Mouse (Mus musculus) heart, postnatal 14 days (tissue): ENCODE data around the gene Atp2c2. TPM values are rescaled to one million over a fixed set of nuclear protein-coding genes. Genes with fewer than 3 reads are reported as not detected.

Experiments
- DNase-seq, 2 experiments: peaks; one replicate each; pipeline ENCODE4 v3.0.0; 2021 to 2022
- intact Hi-C: fragments of 180-260 bp; cut with DNase I; formaldehyde crosslinking; loops from one replicate; pipeline ENCODE4 v1.15.1; 2025
- total RNA-seq, 2 experiments: library from RNA; stranded (reverse); gene quantifications; 2 replicates each; pipeline ENCODE4 v1.2.3; 2021

Gene Atp2c2
- total RNA-seq, 2 experiments from 2014 or later: 0.17 TPM

- DNase-seq: no peak
- intact Hi-C loops: loop anchor here (10.0 kb wide), 2 partner anchors 294 to 336 kb away; partner anchors contain the start of gene Necab2
These were observed 80.7 kb downstream of the Atp2c2 start for GRCm38 (mm10) chr8:119780402-119781049.

GRCm38 (mm10) chr8:119781086-119781840, 81.5 kb downstream of the Atp2c2 start:
- peak in 1 of 2 experiments; percentile 32 for DNase-seq
- intact Hi-C loops: loop anchor here (10.0 kb wide), 2 partner anchors 294 to 336 kb away; partner anchors contain the start of gene Necab2

- DNase-seq: peak; percentile 82 to 89
- intact Hi-C loops: loop anchor here (1.0 to 10.0 kb wide), 4 partner anchors 61 to 338 kb away; partner anchors contain the start of gene Necab2
These were observed 82.9 kb downstream of the Atp2c2 start for GRCm38 (mm10) chr8:119782715-119783114.

DNA sequence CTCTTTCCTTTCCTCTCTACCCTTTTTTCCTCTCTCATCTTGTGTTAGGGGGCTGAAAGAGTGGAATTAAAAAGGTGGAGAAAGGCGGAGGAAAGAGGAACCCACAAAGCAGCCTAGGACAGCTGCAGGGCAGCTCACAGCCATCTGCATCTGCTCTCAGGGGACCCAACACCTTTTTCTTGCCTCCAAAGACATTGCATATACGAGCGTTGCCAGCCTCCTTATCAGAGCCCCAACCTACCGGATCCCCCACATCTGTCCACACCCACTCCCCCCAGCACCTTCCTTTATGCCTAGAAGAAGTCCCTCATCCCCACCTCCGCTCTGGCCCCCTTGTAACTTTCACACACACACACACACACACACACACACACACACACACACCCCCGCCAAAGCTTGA, 83.8 kb downstream of the Atp2c2 start:
- no peak for DNase-seq
- intact Hi-C loops: loop anchor here (10.0 kb wide), 2 partner anchors 291 to 339 kb away; partner anchors contain the start of gene Necab2

DNA sequence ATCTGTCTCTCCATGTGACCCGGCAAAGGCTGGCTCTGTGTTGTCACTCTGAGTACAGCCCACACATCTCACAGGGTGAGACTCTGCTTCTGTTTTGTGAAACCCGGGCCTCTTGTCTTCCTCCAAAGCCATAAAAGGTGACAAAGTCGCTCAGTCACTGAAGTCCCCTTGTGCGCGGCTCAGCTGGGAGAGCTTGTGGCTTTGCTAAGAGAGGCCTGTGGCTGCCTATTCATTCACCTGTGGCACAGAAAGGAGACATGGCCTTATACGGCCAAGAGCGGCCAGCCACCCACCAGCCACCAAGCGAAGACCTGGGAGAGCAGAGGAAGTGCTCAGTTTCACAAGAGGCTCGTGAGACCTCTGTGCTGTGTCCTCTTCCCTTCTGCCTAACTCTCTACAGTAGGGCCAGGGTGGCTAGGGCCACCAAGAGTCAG, 84.3 kb downstream of the Atp2c2 start:
- DNase-seq: no peak
- intact Hi-C loops: loop anchor here (10.0 kb wide), 2 partner anchors 291 to 339 kb away; partner anchors contain the start of gene Necab2

GRCm38 (mm10) chr8:119784676-119785075, 84.9 kb downstream of the Atp2c2 start:
- intact Hi-C loops: loop anchor here (10.0 kb wide), 2 partner anchors 290 to 340 kb away; partner anchors contain the start of gene Necab2
- DNase-seq: no peak

GRCm38 (mm10) chr8:119785764-119786405, 86.1 kb downstream of the Atp2c2 start:
- intact Hi-C loops: loop anchor here (10.0 kb wide), 2 partner anchors 289 to 341 kb away; partner anchors contain the start of gene Necab2
- DNase-seq: no peak

DNA sequence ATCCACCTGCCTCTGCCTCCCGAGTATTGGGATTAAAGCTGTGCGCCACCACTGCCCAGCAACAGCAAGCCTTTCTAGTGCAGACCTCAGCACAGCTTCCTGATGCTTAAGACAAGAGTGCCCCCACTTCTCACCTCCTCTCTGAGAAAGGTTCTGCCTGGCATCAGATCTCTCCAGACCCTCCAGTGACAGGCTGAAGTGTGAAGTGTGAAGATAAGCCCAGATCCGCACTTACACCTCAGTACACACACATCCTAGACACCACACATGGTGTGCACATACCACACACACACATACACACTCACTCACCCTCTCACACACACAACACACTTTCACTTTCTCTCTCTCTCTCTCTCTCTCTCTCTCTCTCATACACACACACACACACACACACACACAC, 87.1 kb downstream of the Atp2c2 start:
- intact Hi-C loops: loop anchor here (10.0 kb wide), 2 partner anchors 288 to 342 kb away; partner anchors contain the start of gene Necab2

DNA sequence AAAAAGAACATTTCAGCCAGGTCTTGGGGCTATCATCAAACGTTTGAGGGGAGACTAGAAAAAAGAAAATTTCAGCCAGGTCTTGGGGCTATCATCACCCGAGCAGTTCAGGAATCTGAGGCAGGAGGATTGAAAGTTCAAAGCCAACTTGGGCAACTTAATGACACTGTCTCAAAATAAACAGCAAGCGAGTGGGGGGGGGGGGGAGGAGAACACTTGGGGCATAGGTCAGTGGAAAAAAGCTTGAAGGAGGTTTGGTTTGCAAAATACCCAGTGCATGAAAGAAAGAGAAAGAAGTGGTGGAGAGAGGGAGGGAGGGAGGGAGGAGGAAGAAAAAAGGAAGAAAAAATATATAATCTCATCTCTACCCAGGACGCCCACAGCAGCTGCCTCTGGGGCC, 87.5 kb downstream of the Atp2c2 start:
- intact Hi-C loops: loop anchor here (10.0 kb wide), 2 partner anchors 287 to 343 kb away; partner anchors contain the start of gene Necab2
- DNase-seq: no peak

More for the DNA sequence above, 87.1 kb downstream of the Atp2c2 start:
- DNase-seq: no peak

DNA sequence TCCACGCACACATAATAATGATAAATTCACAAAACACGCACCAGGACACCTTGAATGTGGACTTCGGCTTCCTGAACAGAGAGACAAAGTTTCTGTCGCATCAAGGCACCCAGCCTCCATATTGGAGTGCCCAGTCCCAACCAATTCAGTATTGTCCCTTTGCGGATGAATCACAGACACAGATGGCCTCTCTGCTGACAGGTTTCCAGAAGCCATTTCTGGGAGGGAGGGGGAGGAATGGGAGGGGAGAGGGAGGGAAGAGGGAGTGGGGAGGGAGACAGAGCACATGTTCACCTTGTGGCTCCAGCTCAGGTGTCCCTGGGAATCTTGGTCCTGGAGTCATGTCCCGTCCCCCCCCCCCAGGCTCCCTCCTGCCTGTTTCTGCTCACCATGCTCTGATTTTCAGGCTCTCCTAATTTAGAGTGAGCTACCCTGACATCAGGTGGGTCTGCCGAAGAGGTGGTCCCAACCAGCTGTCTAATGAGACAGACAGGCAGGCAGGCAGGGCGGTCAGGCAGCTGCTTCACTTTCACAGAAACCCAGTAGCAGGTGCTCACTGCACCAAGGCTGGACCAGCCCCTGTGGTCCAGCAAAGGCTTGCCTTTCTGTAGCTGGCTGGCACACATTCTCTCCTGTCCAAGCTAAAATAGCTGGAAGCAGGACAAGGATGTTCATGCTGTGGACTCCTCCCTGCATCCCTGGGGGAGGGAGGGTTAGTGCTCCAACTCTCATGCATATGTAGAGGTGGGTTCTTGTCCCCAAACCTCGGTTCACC, 89.0 kb downstream of the Atp2c2 start:
- DNase-seq: no peak
- intact Hi-C loops: loop anchor here (10.0 kb wide), 2 partner anchors 286 to 344 kb away; partner anchors contain the start of gene Necab2

- intact Hi-C loops: loop anchor here (10.0 kb wide), 2 partner anchors 285 to 345 kb away; partner anchors contain the start of gene Necab2
- DNase-seq: no peak
These were observed 89.8 kb downstream of the Atp2c2 start for GRCm38 (mm10) chr8:119789581-119789980.

DNA sequence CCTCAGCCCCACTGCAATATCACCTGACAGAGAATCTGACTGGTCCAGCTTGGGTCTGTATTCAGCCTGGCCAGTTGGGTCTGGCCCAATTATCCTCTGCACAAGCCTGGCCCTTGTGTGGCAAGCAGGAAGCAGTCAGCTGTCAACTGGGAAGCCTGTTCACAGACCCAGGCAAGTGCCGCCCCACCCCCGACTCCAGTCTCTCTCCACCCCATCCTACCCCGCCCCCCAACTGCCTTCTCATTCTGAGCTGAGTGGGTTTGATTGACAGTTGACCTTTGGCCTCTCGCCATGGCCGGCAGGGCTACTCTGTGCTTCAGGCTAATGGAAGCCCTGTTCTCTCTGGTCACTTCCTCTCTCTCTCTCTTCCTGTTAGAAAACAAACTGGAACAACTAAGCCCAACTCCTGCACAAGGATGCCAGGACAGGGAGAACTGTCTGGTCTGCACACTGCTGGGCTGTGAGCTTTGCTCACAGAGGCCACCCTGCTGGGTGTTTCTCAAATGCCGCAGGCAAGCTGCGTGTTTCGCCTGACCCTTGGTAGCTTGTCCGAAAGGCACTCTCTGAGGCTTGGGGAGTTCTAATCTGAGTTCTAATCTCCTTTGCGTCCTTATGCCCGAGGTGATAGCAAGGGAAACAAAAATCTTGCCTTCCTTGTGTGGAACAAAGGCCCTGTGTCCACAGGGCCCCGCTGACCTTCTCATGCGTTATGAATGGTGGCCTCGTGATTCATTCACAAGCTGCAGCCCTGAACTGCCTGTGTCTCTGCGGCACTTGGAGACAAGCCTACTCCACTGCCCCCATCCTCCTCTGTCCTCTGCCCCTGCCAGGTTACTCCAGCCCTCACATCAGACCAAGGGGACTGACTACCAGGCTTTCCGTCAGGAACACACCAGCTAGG, 92.2 kb downstream of the Atp2c2 start:
- intact Hi-C loops: no loop called here
- peak; percentile 31 to 57 for DNase-seq

- DNase-seq: no peak
- intact Hi-C loops: no loop called here
These were observed 94.9 kb downstream of the Atp2c2 start for GRCm38 (mm10) chr8:119794689-119795088.

DNA sequence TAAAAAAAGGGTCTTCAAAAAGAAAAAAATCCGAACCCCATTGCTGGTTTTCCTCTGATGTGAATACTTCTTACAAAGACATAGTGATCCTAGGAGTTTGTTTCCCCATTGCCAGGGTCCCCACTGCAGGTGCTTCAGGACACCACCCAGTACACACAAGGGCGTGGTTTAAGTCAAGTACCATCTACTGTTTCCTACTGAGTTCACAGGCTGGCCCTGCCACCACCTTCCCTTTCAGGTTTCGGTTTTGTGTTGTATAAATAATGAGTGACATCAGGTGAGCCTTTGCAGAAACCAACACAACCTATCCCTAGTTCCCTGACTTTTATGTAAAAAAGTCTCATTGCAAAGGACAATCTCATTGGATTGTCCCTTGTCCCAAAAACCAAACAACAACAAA, 95.8 kb downstream of the Atp2c2 start:
- DNase-seq: no peak
- intact Hi-C loops: no loop called here

DNA sequence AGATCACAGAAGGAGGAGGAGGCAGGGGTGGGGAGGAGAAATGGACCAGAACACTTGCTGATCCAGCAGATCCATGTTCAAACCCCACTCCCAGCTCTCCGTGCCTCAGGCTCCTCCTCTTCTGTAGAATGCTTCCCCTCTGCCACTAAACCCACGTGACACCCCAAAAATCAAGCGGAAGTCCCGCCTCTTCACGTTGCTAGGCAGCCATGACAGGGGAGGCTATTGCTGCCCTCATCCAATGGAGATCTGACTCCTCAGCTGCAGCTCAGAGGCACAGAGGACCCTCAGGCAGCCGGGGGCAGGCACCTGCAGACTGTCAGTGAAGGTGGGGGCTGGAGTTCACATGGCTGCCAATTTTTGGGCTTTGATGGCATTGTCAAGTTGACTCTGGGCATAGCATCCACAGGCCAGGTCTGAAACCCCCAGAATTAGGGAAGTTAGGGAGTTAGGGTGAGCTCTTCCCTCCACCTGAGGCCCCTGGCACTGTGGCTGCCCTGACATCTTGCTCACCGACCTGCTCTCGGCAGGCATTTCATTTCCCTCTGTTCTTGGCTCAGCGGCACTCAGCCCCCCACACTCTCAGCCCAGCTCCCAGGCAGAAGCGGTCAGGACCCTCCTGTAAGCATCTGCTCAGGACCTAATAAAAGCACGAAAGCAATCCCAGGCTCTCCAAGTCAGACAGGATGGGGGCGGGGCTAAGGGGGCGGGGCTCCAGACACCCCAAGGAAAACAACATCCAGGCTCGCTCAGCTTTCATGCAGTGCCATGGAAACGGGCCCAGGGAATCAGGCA, 98.6 kb downstream of the Atp2c2 start:
- DNase-seq: peak; percentile 43 to 65
- intact Hi-C loops: loop anchor here (2.0 kb wide), 1 partner anchor 26 kb away; no protein-coding TSS in a partner anchor

DNA sequence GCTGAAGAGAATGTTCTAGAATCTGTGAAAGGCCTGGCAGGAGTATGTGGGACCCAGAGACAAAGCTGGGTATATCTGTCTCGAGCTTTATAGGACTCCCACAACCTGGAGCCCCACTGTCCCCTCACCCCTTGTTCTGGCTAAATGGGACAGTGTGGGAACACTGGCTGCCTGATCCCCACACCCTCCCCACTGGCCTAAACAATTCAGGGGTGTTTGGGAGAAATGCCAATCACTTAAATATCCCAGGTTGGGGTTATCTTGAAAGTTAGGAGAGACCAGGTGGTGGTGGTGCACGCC, 99.1 kb downstream of the Atp2c2 start:
- DNase-seq: no peak
- intact Hi-C loops: loop anchor here (2.0 kb wide), 1 partner anchor 26 kb away; no protein-coding TSS in a partner anchor

- intact Hi-C loops: no loop called here
- DNase-seq: no peak
These were observed 101.4 kb downstream of the Atp2c2 start for GRCm38 (mm10) chr8:119801168-119801567.

DNA sequence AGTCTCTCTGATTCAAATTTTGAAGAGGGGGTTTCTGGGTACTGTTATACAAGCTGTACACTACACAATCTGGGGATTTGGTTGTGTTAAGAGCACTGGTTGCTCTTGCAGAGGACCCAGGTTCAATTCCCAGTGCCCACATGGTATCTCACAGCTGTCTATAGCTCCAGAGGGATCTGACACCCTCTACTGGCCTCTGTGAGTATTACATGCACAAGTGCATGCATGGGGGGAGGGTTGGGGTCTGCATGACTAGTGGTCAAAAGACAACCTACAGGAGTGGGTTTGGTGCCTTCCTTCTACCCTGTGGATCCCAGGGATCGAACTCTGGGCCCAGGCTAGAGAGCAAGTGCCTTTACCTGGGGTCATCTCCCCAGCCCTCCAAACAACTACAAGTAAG, 102.8 kb downstream of the Atp2c2 start:
- intact Hi-C loops: no loop called here
- DNase-seq: no peak
